Mouse (Mus musculus) myocyte (in vitro differentiated cells): ENCODE data around the gene Frrs1l.

ENCODE experiments used
- CEBPB ChIP-seq: IDR thresholded peaks from 2 replicates; pipeline ENCODE4 v1.6.1; 2011; ENCODE audit warnings: mild to moderate bottlenecking, moderate library complexity; ENCODE audit not compliant: poor library complexity, insufficient read depth, severe bottlenecking
- E2F4 ChIP-seq: IDR thresholded peaks from one replicate; pipeline ENCODE4 v1.6.1; 2011; ENCODE audit warnings: mild to moderate bottlenecking, control low read depth, moderate library complexity; ENCODE audit not compliant: insufficient read depth
- MAX ChIP-seq: IDR thresholded peaks from one replicate; pipeline ENCODE4 v1.6.1; 2011; ENCODE audit warnings: low read depth, mild to moderate bottlenecking, control low read depth
- MYOD1 ChIP-seq, 3 experiments: IDR thresholded peaks; one replicate each; pipeline ENCODE4 v1.6.1; 2011; ENCODE audit warnings: control low read depth in 2 of 3, low read depth in 2 of 3, mild to moderate bottlenecking in 2 of 3, moderate library complexity in 1 of 3; ENCODE audit not compliant: insufficient read length in 2 of 3, control insufficient read depth in 1 of 3
- MYOG ChIP-seq, 3 experiments: IDR thresholded peaks; one replicate each; pipeline ENCODE4 v1.6.1; 2011; ENCODE audit warnings: control low read depth in 2 of 3, low read depth in 2 of 3, mild to moderate bottlenecking in 2 of 3; ENCODE audit not compliant: insufficient read length in 2 of 3, control insufficient read depth in 1 of 3, insufficient read depth in 1 of 3
- POLR2A ChIP-seq: IDR thresholded peaks from one replicate; pipeline ENCODE4 v1.6.1; 2011; ENCODE audit warnings: low read depth, mild to moderate bottlenecking, control low read depth, moderate library complexity; ENCODE audit not compliant: insufficient read length
- POLR2AphosphoS2 ChIP-seq: IDR thresholded peaks from one replicate; pipeline ENCODE4 v1.6.1; 2011; ENCODE audit warnings: low read depth, control low read depth; ENCODE audit not compliant: insufficient read length
- REST ChIP-seq: IDR thresholded peaks from one replicate; pipeline ENCODE4 v1.6.1; 2011; ENCODE audit warnings: mild to moderate bottlenecking, control low read depth, moderate library complexity; ENCODE audit not compliant: insufficient read depth, insufficient read length
- TCF12 ChIP-seq: IDR thresholded peaks from one replicate; pipeline ENCODE4 v1.6.1; 2011; ENCODE audit warnings: mild to moderate bottlenecking, control low read depth; ENCODE audit not compliant: poor library complexity, insufficient read depth, severe bottlenecking
- TCF3 ChIP-seq: IDR thresholded peaks from one replicate; pipeline ENCODE4 v1.6.1; 2011; ENCODE audit warnings: low read depth, control low read depth; ENCODE audit not compliant: insufficient read length
- USF1 ChIP-seq: IDR thresholded peaks from one replicate; pipeline ENCODE4 v1.6.1; 2011; ENCODE audit warnings: low read depth, mild to moderate bottlenecking, control low read depth, moderate library complexity

GRCm38 (mm10) chr4:57011454-57012046, 21.4 kb upstream of the Frrs1l start:
- TF ChIP-seq POLR2A (no peak), MAX (no peak), E2F4 (no peak), POLR2AphosphoS2 (no peak), MYOG (IDR thresholded peaks at IDR 0.05; ENCODE audit: control insufficient read depth in 1 of 3, insufficient read depth in 1 of 3, insufficient read length in 2 of 3, low read depth in 2 of 3) (no peak), REST (no peak), TCF12 (no peak), MYOD1 (IDR thresholded peaks at IDR 0.05; ENCODE audit: control insufficient read depth in 1 of 3, insufficient read length in 2 of 3, low read depth in 2 of 3) (no peak), USF1 (no peak), CEBPB (no peak), TCF3 (no peak)
